Mouse (Mus musculus): Measurements from ENCODE around the gene Prss21. TPM values are rescaled to one million over a fixed set of nuclear protein-coding genes. Genes with fewer than 3 reads are reported as not detected.

Gene Prss21
- polyA plus RNA-seq (2014; fragmentation: Illumina TruSeq; extraction: RNeasy Lipid Tissue Mini Kit (QIAGEN cat#74804); ENCODE audit: low read depth, low replicate concordance), result 1.1 TPM

GRCm38 (mm10) chr17:23867756-23868155 is at the start of gene Prss21:
Prss21 (plus strand) TSS chr17:23868056.

DNA sequence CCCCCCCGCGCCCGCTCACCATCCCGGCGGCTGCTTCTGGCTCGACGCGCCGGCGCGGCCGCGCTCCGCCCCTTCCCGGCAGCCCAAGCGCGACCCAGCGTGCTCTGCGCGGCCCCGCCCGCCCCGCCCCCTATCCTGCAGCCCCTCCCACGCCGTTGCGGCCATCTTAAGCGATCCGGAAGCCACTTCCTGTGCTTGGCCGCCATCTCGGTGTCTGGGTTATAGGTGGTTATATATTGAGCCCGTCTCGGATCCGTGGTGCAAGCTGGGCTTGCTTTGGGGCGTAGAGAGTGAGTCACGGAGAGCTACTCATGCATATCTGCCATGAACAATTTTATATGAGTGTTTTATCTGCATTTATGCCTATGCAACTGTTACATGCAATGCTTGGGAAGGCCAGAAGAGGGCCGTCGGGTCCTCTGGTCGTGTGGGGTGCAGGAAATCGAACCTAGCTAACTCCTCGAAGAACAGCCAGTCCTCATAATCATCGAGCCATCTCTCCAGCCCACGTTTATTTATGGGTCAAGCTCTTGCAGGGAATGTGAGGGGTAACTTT is 38.7 kb upstream of the Prss21 start, which contains the start of gene Elob:
Gene Elob, minus strand, starts transcription at position 73 of the 556 bp plus-strand sequence.

DNA sequence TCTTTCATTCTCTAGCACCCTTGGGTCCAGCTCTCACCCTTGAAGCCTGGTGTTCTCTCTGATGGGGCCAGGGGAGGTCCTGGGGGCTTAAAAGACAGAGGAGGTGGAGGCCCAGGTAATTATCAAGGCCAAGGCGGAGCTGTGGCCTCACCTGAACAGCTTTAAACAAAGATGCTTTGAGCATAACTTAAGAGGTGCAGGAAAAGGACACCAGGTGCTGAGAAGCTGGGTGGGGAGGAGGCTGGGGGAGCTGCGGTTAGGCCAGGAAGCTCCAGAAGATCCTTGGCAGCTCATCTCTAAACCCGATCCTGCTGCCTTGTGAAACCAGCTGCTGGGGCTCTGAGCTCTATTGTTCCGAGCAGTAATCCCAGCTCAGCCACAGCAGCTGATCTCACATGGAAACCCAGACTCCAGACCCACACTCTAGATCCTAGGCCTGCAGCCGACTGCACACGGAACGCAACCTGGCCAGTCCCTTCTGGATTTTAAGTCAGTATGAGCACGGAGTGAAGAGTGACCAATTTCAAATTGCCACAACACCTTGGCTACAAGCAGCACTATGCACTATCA is 31.8 kb upstream of the Prss21 start, which contains the start of gene Prss33:
Gene Prss33, minus strand, starts transcription at position 51 of the 570 bp plus-strand sequence.

DNA sequence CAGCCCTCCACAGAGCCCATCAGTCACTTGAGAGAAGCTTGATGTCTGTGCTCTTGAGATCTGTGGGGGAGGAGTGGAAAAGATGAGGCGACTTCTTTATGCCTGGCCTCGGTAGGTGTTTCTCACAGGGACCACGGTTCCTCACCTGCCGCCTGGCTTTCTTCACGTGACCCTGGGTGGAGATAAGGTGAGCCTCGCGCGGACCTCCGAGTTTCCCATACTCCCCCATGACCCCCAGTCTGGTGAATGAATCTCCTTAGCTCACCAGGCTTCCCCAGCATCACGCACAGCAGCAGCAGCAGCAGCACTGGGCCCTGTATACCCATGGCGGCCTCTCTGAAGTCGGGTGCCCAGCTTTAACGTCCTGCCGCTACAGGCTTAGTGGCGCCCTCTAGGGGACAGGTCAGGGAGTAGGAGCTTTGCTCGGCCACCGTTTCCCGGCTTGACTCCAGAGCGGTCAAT is 24.0 kb upstream of the Prss21 start, which contains the start of the genes Prss32 and Prss41:
Gene Prss32, plus strand, starts transcription at position 44 of the 462 bp plus-strand sequence.
Gene Prss41, minus strand, starts transcription at position 361 of the 462 bp plus-strand sequence.

GRCm38 (mm10) chr17:23880576-23880975 is 12.7 kb downstream of the Prss21 start, which contains the start of the genes Dcpp1 and Dcpp2:
Dcpp1 (plus strand) TSS chr17:23880876.
Dcpp2 (plus strand) TSS chr17:23880880.

GRCm38 (mm10) chr17:23917158-23917557 is 49.3 kb downstream of the Prss21 start, which contains the start of gene Dcpp3:
Dcpp3 (plus strand) TSS chr17:23917458.

Other genes starting within 250 kb of the Prss21 start
- gene Mmp25, start 222.8 kb upstream of the Prss21 start, polyA plus RNA-seq (2014; fragmentation: Illumina TruSeq; extraction: RNeasy Lipid Tissue Mini Kit (QIAGEN cat#74804); ENCODE audit: low read depth, low replicate concordance), result 0.25 TPM
- gene Bicdl2, start 207.6 kb upstream of the Prss21 start, polyA plus RNA-seq (2014; fragmentation: Illumina TruSeq; extraction: RNeasy Lipid Tissue Mini Kit (QIAGEN cat#74804); ENCODE audit: low read depth, low replicate concordance), result 2.7 TPM
- 226 TPM for gene Hcfc1r1, start 194.5 kb upstream of the Prss21 start, polyA plus RNA-seq (2014; fragmentation: Illumina TruSeq; extraction: RNeasy Lipid Tissue Mini Kit (QIAGEN cat#74804); ENCODE audit: low read depth, low replicate concordance)
- gene Thoc6, start 194.2 kb upstream of the Prss21 start, polyA plus RNA-seq (2014; fragmentation: Illumina TruSeq; extraction: RNeasy Lipid Tissue Mini Kit (QIAGEN cat#74804); ENCODE audit: low read depth, low replicate concordance), result 10.9 TPM
- 25.6 TPM for gene Tnfrsf12a, start 190.6 kb upstream of the Prss21 start, polyA plus RNA-seq (2014; fragmentation: Illumina TruSeq; extraction: RNeasy Lipid Tissue Mini Kit (QIAGEN cat#74804); ENCODE audit: low read depth, low replicate concordance)
- gene Cldn6, start 188.8 kb upstream of the Prss21 start, polyA plus RNA-seq (2014; fragmentation: Illumina TruSeq; extraction: RNeasy Lipid Tissue Mini Kit (QIAGEN cat#74804); ENCODE audit: low read depth, low replicate concordance), result 1.0 TPM
- 1.2 TPM for gene Cldn9, start 184.0 kb upstream of the Prss21 start, polyA plus RNA-seq (2014; fragmentation: Illumina TruSeq; extraction: RNeasy Lipid Tissue Mini Kit (QIAGEN cat#74804); ENCODE audit: low read depth, low replicate concordance)
- 0.30 TPM for gene 1520401A03Rik, start 145.3 kb upstream of the Prss21 start, polyA plus RNA-seq (2014; fragmentation: Illumina TruSeq; extraction: RNeasy Lipid Tissue Mini Kit (QIAGEN cat#74804); ENCODE audit: low read depth, low replicate concordance)
- gene Pkmyt1, start 141.7 kb upstream of the Prss21 start, polyA plus RNA-seq (2014; fragmentation: Illumina TruSeq; extraction: RNeasy Lipid Tissue Mini Kit (QIAGEN cat#74804); ENCODE audit: low read depth, low replicate concordance), result 8.8 TPM
- 19.4 TPM for gene Paqr4, start 127.2 kb upstream of the Prss21 start, polyA plus RNA-seq (2014; fragmentation: Illumina TruSeq; extraction: RNeasy Lipid Tissue Mini Kit (QIAGEN cat#74804); ENCODE audit: low read depth, low replicate concordance)
- 0.24 TPM for gene Kremen2, start 122.2 kb upstream of the Prss21 start, polyA plus RNA-seq (2014; fragmentation: Illumina TruSeq; extraction: RNeasy Lipid Tissue Mini Kit (QIAGEN cat#74804); ENCODE audit: low read depth, low replicate concordance)
- 65.6 TPM for gene Flywch1, start 96.5 kb upstream of the Prss21 start, polyA plus RNA-seq (2014; fragmentation: Illumina TruSeq; extraction: RNeasy Lipid Tissue Mini Kit (QIAGEN cat#74804); ENCODE audit: low read depth, low replicate concordance)
- gene Flywch2, start 82.0 kb upstream of the Prss21 start, polyA plus RNA-seq (2014; fragmentation: Illumina TruSeq; extraction: RNeasy Lipid Tissue Mini Kit (QIAGEN cat#74804); ENCODE audit: low read depth, low replicate concordance), result 16.1 TPM
- 339 TPM for gene Srrm2, start 77.5 kb upstream of the Prss21 start, polyA plus RNA-seq (2014; fragmentation: Illumina TruSeq; extraction: RNeasy Lipid Tissue Mini Kit (QIAGEN cat#74804); ENCODE audit: low read depth, low replicate concordance)
- 387 TPM for gene Elob, start 38.9 kb upstream of the Prss21 start, polyA plus RNA-seq (2014; fragmentation: Illumina TruSeq; extraction: RNeasy Lipid Tissue Mini Kit (QIAGEN cat#74804); ENCODE audit: low read depth, low replicate concordance)
- 1.4 TPM for gene Prss33, start 32.0 kb upstream of the Prss21 start, polyA plus RNA-seq (2014; fragmentation: Illumina TruSeq; extraction: RNeasy Lipid Tissue Mini Kit (QIAGEN cat#74804); ENCODE audit: low read depth, low replicate concordance)
- gene Prss32, start 24.2 kb upstream of the Prss21 start, polyA plus RNA-seq (2014; fragmentation: Illumina TruSeq; extraction: RNeasy Lipid Tissue Mini Kit (QIAGEN cat#74804); ENCODE audit: low read depth, low replicate concordance), result not detected
- 0.55 TPM for gene Prss41, start 23.9 kb upstream of the Prss21 start, polyA plus RNA-seq (2014; fragmentation: Illumina TruSeq; extraction: RNeasy Lipid Tissue Mini Kit (QIAGEN cat#74804); ENCODE audit: low read depth, low replicate concordance)
- not detected for gene Dcpp1, start 12.8 kb downstream of the Prss21 start, polyA plus RNA-seq (2014; fragmentation: Illumina TruSeq; extraction: RNeasy Lipid Tissue Mini Kit (QIAGEN cat#74804); ENCODE audit: low read depth, low replicate concordance)
- not detected for gene Dcpp2, start 12.8 kb downstream of the Prss21 start, polyA plus RNA-seq (2014; fragmentation: Illumina TruSeq; extraction: RNeasy Lipid Tissue Mini Kit (QIAGEN cat#74804); ENCODE audit: low read depth, low replicate concordance)
- not detected for gene Dcpp3, start 49.4 kb downstream of the Prss21 start, polyA plus RNA-seq (2014; fragmentation: Illumina TruSeq; extraction: RNeasy Lipid Tissue Mini Kit (QIAGEN cat#74804); ENCODE audit: low read depth, low replicate concordance)
- not detected for gene Sbp, start 73.6 kb downstream of the Prss21 start, polyA plus RNA-seq (2014; fragmentation: Illumina TruSeq; extraction: RNeasy Lipid Tissue Mini Kit (QIAGEN cat#74804); ENCODE audit: low read depth, low replicate concordance)
- gene Sbpl, start 87.2 kb downstream of the Prss21 start, polyA plus RNA-seq (2014; fragmentation: Illumina TruSeq; extraction: RNeasy Lipid Tissue Mini Kit (QIAGEN cat#74804); ENCODE audit: low read depth, low replicate concordance), result not detected
- not detected for gene Prss30, start 112.5 kb downstream of the Prss21 start, polyA plus RNA-seq (2014; fragmentation: Illumina TruSeq; extraction: RNeasy Lipid Tissue Mini Kit (QIAGEN cat#74804); ENCODE audit: low read depth, low replicate concordance)
- gene Prss22, start 130.0 kb downstream of the Prss21 start, polyA plus RNA-seq (2014; fragmentation: Illumina TruSeq; extraction: RNeasy Lipid Tissue Mini Kit (QIAGEN cat#74804); ENCODE audit: low read depth, low replicate concordance), result not detected
- 0.67 TPM for gene Prss27, start 170.1 kb downstream of the Prss21 start, polyA plus RNA-seq (2014; fragmentation: Illumina TruSeq; extraction: RNeasy Lipid Tissue Mini Kit (QIAGEN cat#74804); ENCODE audit: low read depth, low replicate concordance)
- gene Kctd5, start 205.4 kb downstream of the Prss21 start, polyA plus RNA-seq (2014; fragmentation: Illumina TruSeq; extraction: RNeasy Lipid Tissue Mini Kit (QIAGEN cat#74804); ENCODE audit: low read depth, low replicate concordance), result 16.9 TPM